Mouse (Mus musculus): ENCODE measurements at regions not wholly inside any gene's neighbourhood (a gene's known extent, or its start where the extent isn't known, plus 50 kb on each side); places are given as distances from the start of the nearest gene placed in this dataset.

- DNase-seq: no peak
- intact Hi-C loops (cut with DNase I): no loop called here
Measured at GRCm38 (mm10) chr13:101062582-101062981, 229.4 kb upstream of the Slc30a5 start.

GRCm38 (mm10) chr13:101061233-101062144, 228.3 kb upstream of the Slc30a5 start:
- intact Hi-C loops (cut with DNase I): no loop called here
- no peak for DNase-seq

- no peak for DNase-seq
- intact Hi-C loops (cut with DNase I): no loop called here
Measured at GRCm38 (mm10) chr13:101049511-101049910, 216.3 kb upstream of the Slc30a5 start.

- intact Hi-C loops (cut with DNase I): no loop called here
- DNase-seq: no peak
Measured at GRCm38 (mm10) chr13:101032594-101032993, 199.4 kb upstream of the Slc30a5 start.

- no peak for DNase-seq
- intact Hi-C loops (cut with DNase I): no loop called here
Measured at GRCm38 (mm10) chr13:101026043-101026442, 192.8 kb upstream of the Slc30a5 start.

GRCm38 (mm10) chr13:101025488-101025887, 192.3 kb upstream of the Slc30a5 start:
- intact Hi-C loops (cut with DNase I): no loop called here

GRCm38 (mm10) chr13:101024971-101025370, 191.7 kb upstream of the Slc30a5 start:
- no peak for DNase-seq
- intact Hi-C loops (cut with DNase I): no loop called here

More at GRCm38 (mm10) chr13:101025488-101025887, 192.3 kb upstream of the Slc30a5 start:
- DNase-seq: no peak

GRCm38 (mm10) chr13:101019272-101019676, 186.0 kb upstream of the Slc30a5 start:
- DNase-seq: no peak
- intact Hi-C loops (cut with DNase I): no loop called here

- intact Hi-C loops (cut with DNase I): no loop called here
- DNase-seq: peak; percentile 8 to 13
Measured at GRCm38 (mm10) chr13:101017041-101017440, 183.8 kb upstream of the Slc30a5 start.

- DNase-seq: no peak
- intact Hi-C loops (cut with DNase I): no loop called here
Measured at GRCm38 (mm10) chr13:101016181-101016580, 183.0 kb upstream of the Slc30a5 start.

GRCm38 (mm10) chr13:101015435-101015834, 182.2 kb upstream of the Slc30a5 start:
- intact Hi-C loops (cut with DNase I): no loop called here

GRCm38 (mm10) chr13:101013604-101014003, 180.4 kb upstream of the Slc30a5 start:
- intact Hi-C loops (cut with DNase I): no loop called here
- no peak for DNase-seq

More at GRCm38 (mm10) chr13:101015435-101015834, 182.2 kb upstream of the Slc30a5 start:
- DNase-seq: no peak

GRCm38 (mm10) chr13:100990646-100991045, 157.4 kb upstream of the Slc30a5 start:
- intact Hi-C loops (cut with DNase I): no loop called here
- DNase-seq: no peak

- no peak for DNase-seq
Measured at GRCm38 (mm10) chr13:100988671-100989531, 155.7 kb upstream of the Slc30a5 start.

GRCm38 (mm10) chr13:100988116-100988515, 154.9 kb upstream of the Slc30a5 start:
- intact Hi-C loops (cut with DNase I): no loop called here
- no peak for DNase-seq

More at GRCm38 (mm10) chr13:100988671-100989531, 155.7 kb upstream of the Slc30a5 start:
- intact Hi-C loops (cut with DNase I): no loop called here

GRCm38 (mm10) chr13:100975741-100976140, 142.5 kb upstream of the Slc30a5 start:
- intact Hi-C loops (cut with DNase I): no loop called here
- DNase-seq: no peak

GRCm38 (mm10) chr13:100971080-100972017, 138.1 kb upstream of the Slc30a5 start:
- no peak for DNase-seq
- intact Hi-C loops (cut with DNase I): no loop called here

- intact Hi-C loops (cut with DNase I): no loop called here
- no peak for DNase-seq
Measured at GRCm38 (mm10) chr13:100962811-100963540, 129.7 kb upstream of the Slc30a5 start.

GRCm38 (mm10) chr13:100954598-100955251, 121.5 kb upstream of the Slc30a5 start:
- no peak for DNase-seq
- intact Hi-C loops (cut with DNase I): no loop called here

Measured in heart, postnatal 36 days (tissue).